Mouse (Mus musculus) left cerebral cortex, postnatal 36 days (tissue): ENCODE data around the gene 5730480H06Rik. TPM values are rescaled to one million over a fixed set of nuclear protein-coding genes. Genes with fewer than 3 reads are reported as not detected.
A peak's percentile ranks its signal among the peaks of the same experiment; 100 is the strongest.

Experiments
- DNase-seq, 2 experiments: peaks; one replicate each; pipeline ENCODE4 v3.0.0; 2021 to 2022; ENCODE audit warnings: low spot score in 2 of 2, mixed read lengths in 1 of 2
- intact Hi-C: fragments of 180-260 bp; cut with DNase I; formaldehyde crosslinking; loops from one replicate; pipeline ENCODE4 v1.15.1; 2025
- total RNA-seq, 2 experiments: library from RNA; stranded (reverse); gene quantifications; 2 replicates each; pipeline ENCODE4 v1.2.3; 2021

5730480H06Rik gene
- total RNA-seq, 2 experiments from 2014 or later, result 18.2 to 25.8 TPM

- no peak for DNase-seq
- intact Hi-C loops, result no loop called here
These were observed 83.7 kb downstream of the 5730480H06Rik start for GRCm38 (mm10) chr5:48411462-48411861.

GRCm38 (mm10) chr5:48412261-48412660 lies 84.5 kb downstream of the 5730480H06Rik start:
- no peak for DNase-seq
- intact Hi-C loops, result no loop called here

GRCm38 (mm10) chr5:48419741-48420140 lies 92.0 kb downstream of the 5730480H06Rik start:
- intact Hi-C loops, result no loop called here
- no peak for DNase-seq

DNA sequence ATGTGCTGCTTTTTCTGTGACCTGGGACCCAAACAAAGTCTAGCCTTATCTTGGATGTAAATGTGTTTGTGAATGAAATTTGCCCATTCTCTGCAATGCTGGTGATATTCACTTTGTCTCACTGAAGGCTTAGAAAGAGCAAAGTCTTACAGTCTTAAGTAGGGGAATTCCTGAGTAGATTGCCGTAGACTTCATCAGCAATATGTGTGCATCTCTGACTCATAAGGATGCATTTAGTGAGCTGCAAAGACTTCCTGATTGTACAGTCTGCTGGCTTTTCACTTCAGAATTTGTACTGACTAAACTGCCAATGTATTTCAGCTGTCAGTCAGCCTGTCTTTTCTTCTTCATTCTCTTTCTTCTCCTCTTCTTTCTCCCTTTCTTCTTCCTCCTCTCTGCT lies 94.2 kb downstream of the 5730480H06Rik start:
- no peak for DNase-seq
- intact Hi-C loops, result no loop called here

- peak; percentile 34 to 40 for DNase-seq
- intact Hi-C loops, result loop anchor here (5.0 kb wide), 1 partner anchor 637 kb away; no protein-coding TSS in a partner anchor
These were observed 102.7 kb downstream of the 5730480H06Rik start for GRCm38 (mm10) chr5:48430459-48430858.

DNA sequence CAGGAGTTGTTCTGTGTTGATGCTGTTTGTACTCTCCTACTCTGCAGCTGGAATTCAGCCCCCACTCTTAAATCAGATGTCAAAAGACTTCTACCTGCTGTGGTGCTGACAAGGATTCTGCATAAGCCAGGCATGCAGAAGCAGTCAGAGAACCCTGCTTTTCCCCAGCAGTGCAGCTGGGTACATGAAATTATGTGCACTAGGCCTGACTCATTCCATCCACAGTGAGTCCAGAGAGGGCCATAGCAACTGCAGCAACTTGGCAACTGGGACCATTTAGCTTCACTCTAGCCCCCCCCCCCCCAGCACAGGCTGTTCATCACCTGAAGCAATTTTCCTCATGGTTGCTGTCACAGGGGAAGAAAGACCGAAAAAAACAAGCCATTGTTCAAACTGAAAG lies 121.1 kb downstream of the 5730480H06Rik start:
- no peak for DNase-seq
- intact Hi-C loops, result no loop called here

DNA sequence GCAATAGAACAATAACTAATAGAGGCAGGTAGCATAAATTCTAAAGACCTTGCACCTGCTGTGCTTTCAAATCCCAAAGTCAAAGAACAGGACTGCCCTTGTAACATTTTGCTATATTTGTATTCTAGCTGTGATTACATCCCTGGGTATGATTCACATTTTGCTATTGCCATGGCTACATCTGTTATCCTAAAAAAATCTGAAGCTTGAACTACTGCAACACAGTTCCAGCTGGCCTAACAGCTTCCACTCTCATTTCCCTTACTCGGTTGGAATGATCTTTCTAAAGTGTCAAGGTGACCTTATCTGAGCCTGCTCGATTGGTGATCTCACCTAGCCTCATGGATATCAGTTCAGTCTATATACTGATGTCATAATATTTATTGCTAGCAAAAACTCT lies 132.5 kb downstream of the 5730480H06Rik start:
- DNase-seq, result no peak
- intact Hi-C loops, result no loop called here
